Mouse (Mus musculus) cerebellum, adult 2 months (tissue): ENCODE data around the gene Gm26938.

ENCODE experiments used
- CTCF ChIP-seq: fragments of 200-500 bp; IDR thresholded peaks from 2 replicates; pipeline ENCODE4 v1.5.1; 2011; ENCODE audit warnings: low read depth, mild to moderate bottlenecking, control low read depth, low read length, moderate library complexity, borderline replicate concordance; ENCODE audit not compliant: insufficient read depth
- POLR2A ChIP-seq: fragments of 200-500 bp; IDR thresholded peaks from 2 replicates; pipeline ENCODE4 v1.6.1; 2011; ENCODE audit warnings: low read length, control low read depth, borderline replicate concordance; ENCODE audit not compliant: insufficient read depth

DNA sequence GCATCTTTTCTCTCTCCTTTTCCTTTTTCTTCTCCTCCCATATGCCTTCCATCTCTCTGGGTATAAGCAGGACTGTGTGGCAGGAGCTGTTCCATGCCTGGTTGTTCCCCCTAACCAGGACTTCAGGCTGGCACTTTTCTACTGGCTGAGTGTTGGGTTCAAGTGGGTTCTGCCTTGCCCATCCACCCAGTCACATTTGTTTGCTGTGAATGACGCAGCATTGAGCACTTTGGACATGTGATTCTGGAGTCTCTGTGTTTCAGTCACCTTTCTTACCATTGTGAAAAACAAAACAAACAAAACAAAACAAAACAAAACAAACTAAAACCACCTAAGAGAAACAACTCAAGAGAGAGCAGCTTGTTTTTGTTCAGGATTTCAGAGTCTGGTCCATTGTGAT, 45.3 kb upstream of the Gm26938 start:
- no peak for TF ChIP-seq CTCF
- TF ChIP-seq POLR2A, result no peak
